Mouse (Mus musculus) kidney, embryonic 14.5 days (tissue): ENCODE results near the gene 2610008E11Rik. TPM values are rescaled to one million over a fixed set of nuclear protein-coding genes. Genes with fewer than 3 reads are reported as not detected.

Experiments used
- ATAC-seq: fragments of 200-750 bp; cut with Nextera tagmentation; 2 replicates; pipeline ENCODE4 v1.8.0; 2017; ENCODE audit warnings: moderate number of reproducible peaks, mild to moderate bottlenecking, moderate TSS enrichment, moderate library complexity; ENCODE audit not compliant: low FRiP score, low TSS enrichment
- H3K27ac ChIP-seq: fragments of 300-500 bp; sonication (generic); 2 replicates; pipeline ENCODE4 v1.5.1; 2014; ENCODE audit warnings: low read depth, mild to moderate bottlenecking, low read length, moderate library complexity, mixed read lengths
- H3K27me3 ChIP-seq: fragments of 300-500 bp; sonication (generic); 2 replicates; pipeline ENCODE4 v1.6.1; 2014; ENCODE audit warnings: mild to moderate bottlenecking, low read length; ENCODE audit not compliant: control insufficient read depth, insufficient read depth
- H3K36me3 ChIP-seq: fragments of 300-500 bp; sonication (generic); 2 replicates; pipeline ENCODE4 v1.6.1; 2014; ENCODE audit warnings: low read length, mixed read lengths; ENCODE audit not compliant: control insufficient read depth, insufficient read depth
- H3K4me1 ChIP-seq: fragments of 300-500 bp; sonication (generic); 2 replicates; pipeline ENCODE4 v1.6.1; 2014; ENCODE audit warnings: low read length, mixed read lengths; ENCODE audit not compliant: control insufficient read depth, insufficient read depth
- H3K4me2 ChIP-seq: fragments of 300-500 bp; sonication (generic); replicated peaks from 2 replicates; pipeline ENCODE4 v1.6.1; 2014; ENCODE audit warnings: low read depth, mild to moderate bottlenecking, low read length
- H3K4me3 ChIP-seq: fragments of 300-500 bp; sonication (generic); 2 replicates; pipeline ENCODE4 v1.5.1; 2014; ENCODE audit warnings: mild to moderate bottlenecking, low read length
- H3K9ac ChIP-seq: fragments of 300-500 bp; sonication (generic); 2 replicates; pipeline ENCODE4 v1.6.1; 2014; ENCODE audit warnings: low read depth, mild to moderate bottlenecking, low read length, moderate library complexity
- H3K9me3 ChIP-seq: fragments of 300-500 bp; sonication (generic); 2 replicates; pipeline ENCODE4 v1.6.1; 2016; ENCODE audit warnings: low read length; ENCODE audit not compliant: control insufficient read depth
- WGBS: fragments of 180-500 bp; shearing (Covaris S2); extraction: QIAGEN DNeasy Blood & Tissue Kit; methylation state at CpG from one replicate; pipeline ENCODE4 v1.1.7; 2014; 5-methylcytosine and 5-hydroxymethylcytosine counted together
- polyA plus RNA-seq: library from polyadenylated mRNA; unstranded; fragments of >200 nt; fragmentation: Nextera tagmentation; extraction: Ambion mirVana; gene quantifications from 2 replicates; pipeline ENCODE4 v1.2.1, GENCODE M21; 2014

The 2610008E11Rik gene
- 15.7 and 30.3 TPM in 2 replicates for polyA plus RNA-seq

DNA sequence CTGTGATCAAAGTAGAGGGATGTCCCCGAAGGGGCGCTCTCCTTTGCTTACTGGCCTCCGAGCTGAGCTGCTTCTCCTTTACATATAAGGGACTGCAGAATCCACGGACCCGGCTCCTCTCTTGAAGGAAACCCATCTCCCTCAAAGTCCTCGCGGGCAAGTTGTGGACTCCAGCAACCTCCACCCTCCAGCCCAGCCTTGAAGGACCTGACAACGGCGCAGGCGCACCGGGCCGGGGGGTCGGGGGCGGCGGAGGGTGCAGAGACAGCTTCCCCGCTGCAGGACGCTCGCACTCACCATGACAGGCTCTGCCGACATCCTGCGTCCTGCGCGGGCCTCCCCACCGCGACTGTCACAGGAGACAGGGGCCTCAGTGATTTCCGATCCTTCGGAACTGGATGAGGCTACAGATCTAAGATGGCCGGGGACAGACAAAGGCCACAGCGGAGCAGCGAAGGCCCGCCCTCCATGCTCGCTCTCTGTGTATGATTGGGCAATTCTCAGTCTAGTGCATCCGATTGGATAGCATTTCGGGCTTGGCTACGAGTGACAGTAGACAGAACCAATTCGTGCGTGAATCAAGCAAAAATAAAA lies at the start of gene 2610008E11Rik:
TSS of gene 2610008E11Rik (minus strand) at position 440 of the 594 bp plus-strand sequence.
- Histone ChIP-seq H3K9me3 (no peaks in the 10 kb centered on the region), H3K27me3 (no peaks in the 10 kb centered on the region), H3K27ac (peak within 1 kb of the TSS; percentile 96), H3K4me1 (peaks cover 13% of the 10 kb centered on the region), H3K4me2 (peak within 1 kb of the TSS; percentile 50), H3K4me3 (peak within 1 kb of the TSS; percentile 85), H3K9ac (peak within 1 kb of the TSS; percentile 98), H3K36me3 (peaks cover 19% of the 10 kb centered on the region)
- ATAC-seq, result peak; percentile 100
- under 1% methylated on average over 36 of the region's 36 CpGs for WGBS

DNA sequence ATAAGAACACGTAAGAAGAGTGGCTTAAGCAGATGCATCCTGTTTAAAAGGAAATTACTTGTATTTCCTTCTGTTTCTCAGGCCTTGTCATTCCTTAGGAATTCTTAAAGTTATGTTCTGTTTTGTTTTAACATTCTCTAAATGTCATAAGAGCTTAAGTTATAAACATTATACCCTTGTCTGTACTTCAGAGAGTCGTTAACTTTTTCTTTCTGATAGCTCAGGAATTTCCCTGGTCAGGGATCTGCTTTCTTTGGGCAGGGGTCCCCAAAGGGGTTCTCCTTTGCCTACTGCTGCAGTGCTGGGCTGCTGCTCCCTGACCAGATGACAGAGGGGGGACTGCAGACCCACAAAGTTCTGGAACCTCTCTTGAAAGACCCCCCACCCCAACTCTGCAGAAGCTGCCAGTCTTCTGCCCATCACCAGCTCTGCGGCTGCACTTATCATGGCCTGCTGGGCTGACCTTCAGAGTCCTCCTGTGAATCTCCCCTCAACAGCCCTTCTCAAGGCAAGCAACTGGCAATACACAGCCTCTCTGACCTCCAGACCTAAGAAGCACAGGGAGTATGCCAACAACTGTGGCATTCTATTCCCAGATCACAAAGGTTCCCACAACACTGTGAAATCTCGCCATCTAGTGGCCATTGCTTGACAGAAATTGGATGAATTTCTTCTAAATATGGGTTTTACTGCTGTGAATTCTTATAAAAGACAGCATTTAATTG lies 18.9 kb upstream of the 2610008E11Rik start:
- no peaks in the 10 kb centered on the region for H3K27me3 ChIP-seq
- no peak overlapping the region for H3K27ac ChIP-seq
- no peaks in the 10 kb centered on the region for H3K9me3 ChIP-seq
- no peak overlapping the region for H3K9ac ChIP-seq
- no peaks in the 10 kb centered on the region for H3K36me3 ChIP-seq
- peak; percentile 84 for ATAC-seq
- H3K4me3 ChIP-seq, result no peak overlapping the region
- WGBS, result 43% methylated on average over 4 of the region's 4 CpGs
- H3K4me2 ChIP-seq, result no peak overlapping the region
- H3K4me1 ChIP-seq, result no peaks in the 10 kb centered on the region

DNA sequence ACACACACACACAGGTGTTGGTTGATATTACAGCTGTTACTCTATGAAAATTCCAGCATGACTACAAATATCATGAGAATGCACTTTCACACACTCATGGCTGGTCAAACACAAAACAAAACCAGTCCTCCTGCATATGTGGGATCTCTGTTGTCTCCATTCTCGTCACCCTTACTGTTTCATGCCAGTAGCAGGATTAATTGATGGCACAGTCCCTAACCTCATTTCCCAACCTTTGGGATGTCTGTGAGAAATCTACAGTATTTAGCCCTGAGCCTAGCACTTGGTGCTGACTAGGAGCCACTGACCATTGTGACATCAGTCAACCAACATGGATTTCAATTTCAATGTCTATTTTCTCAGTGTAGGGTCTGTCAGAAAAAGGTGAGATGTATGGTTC lies 17.7 kb upstream of the 2610008E11Rik start:
- Histone ChIP-seq H3K4me2 (no peak overlapping the region), H3K9me3 (no peaks in the 10 kb centered on the region), H3K9ac (no peak overlapping the region), H3K4me3 (no peak overlapping the region), H3K27me3 (no peaks in the 10 kb centered on the region), H3K27ac (no peak overlapping the region), H3K4me1 (no peaks in the 10 kb centered on the region), H3K36me3 (no peaks in the 10 kb centered on the region)
- 74% methylated on average over 1 of the region's 1 CpGs for WGBS
- no peak for ATAC-seq

DNA sequence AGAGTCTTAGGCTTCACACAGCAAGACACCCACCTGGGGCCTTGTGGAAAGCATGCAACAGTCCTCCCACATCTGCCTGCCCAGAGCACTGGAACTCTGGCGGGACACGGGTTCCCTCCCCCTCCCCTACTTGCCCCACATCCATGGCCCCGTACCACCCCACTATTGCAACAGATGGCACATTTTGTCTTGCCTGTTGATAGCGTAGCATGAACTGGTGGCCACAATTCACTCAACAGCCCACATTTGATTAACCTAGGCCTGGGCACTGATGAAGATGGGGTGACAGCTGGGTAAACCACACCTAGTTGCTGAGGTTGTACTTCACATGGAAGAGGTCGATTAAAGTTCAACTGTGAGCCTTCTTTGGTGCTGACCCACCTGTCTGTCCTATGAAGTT lies 13.1 kb upstream of the 2610008E11Rik start:
- Histone ChIP-seq H3K27ac (no peak overlapping the region), H3K4me2 (no peak overlapping the region), H3K4me3 (no peak overlapping the region), H3K36me3 (no peaks in the 10 kb centered on the region), H3K9me3 (no peaks in the 10 kb centered on the region), H3K27me3 (no peaks in the 10 kb centered on the region), H3K4me1 (no peaks in the 10 kb centered on the region), H3K9ac (no peak overlapping the region)
- WGBS, result 87% methylated on average over 5 of the region's 5 CpGs
- ATAC-seq, result no peak

DNA sequence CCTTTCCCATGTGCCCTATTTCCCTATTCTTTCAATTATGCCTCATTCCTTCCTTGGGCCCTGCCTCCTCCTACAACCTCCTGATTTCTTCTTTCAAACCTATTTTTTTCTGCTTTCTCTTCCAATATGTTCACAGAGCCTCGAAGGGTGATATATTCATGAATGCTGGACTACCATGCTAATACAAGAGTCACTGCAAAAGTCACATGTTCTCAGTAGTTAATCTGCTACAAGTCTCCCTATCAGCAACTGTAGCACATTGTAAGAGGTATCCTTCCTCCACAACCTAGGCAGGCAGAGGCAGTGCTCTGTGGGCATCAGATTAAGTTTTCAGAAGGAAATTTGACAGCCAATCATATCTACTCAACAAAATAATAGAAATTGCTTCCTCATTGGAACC lies 11.8 kb upstream of the 2610008E11Rik start:
- H3K9me3 ChIP-seq, result no peaks in the 10 kb centered on the region
- H3K27me3 ChIP-seq, result no peaks in the 10 kb centered on the region
- 79% methylated on average over 1 of the region's 1 CpGs for WGBS
- no peak overlapping the region for H3K27ac ChIP-seq
- H3K36me3 ChIP-seq, result no peaks in the 10 kb centered on the region
- H3K4me3 ChIP-seq, result no peak overlapping the region
- ATAC-seq, result no peak
- no peak overlapping the region for H3K4me2 ChIP-seq
- H3K9ac ChIP-seq, result no peak overlapping the region
- H3K4me1 ChIP-seq, result no peaks in the 10 kb centered on the region

DNA sequence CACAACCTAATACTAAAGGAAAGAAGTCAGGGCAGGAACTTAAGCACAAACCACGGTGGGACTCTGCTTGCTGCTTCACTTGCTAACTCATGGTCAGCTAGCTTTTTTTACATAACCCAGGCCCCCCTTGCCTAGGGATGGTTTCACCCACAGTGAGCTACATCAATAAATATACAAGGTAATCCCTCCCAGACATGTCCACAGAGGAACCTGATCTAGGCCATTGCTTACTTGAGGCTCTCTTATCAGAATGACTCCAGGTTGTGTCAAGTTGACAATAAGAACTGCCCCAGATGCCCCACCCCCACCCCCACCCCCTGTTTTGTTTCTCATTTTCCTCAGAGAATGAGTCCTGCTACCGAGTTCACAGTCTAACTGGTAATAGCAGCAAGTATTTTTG lies 10.1 kb upstream of the 2610008E11Rik start:
- no peak overlapping the region for H3K9ac ChIP-seq
- no peak overlapping the region for H3K4me3 ChIP-seq
- no peak overlapping the region for H3K27ac ChIP-seq
- ATAC-seq, result no peak
- 68% methylated on average over 2 of the region's 2 CpGs for WGBS
- no peaks in the 10 kb centered on the region for H3K4me1 ChIP-seq
- no peaks in the 10 kb centered on the region for H3K27me3 ChIP-seq
- H3K9me3 ChIP-seq, result no peaks in the 10 kb centered on the region
- no peak overlapping the region for H3K4me2 ChIP-seq
- H3K36me3 ChIP-seq, result no peaks in the 10 kb centered on the region

DNA sequence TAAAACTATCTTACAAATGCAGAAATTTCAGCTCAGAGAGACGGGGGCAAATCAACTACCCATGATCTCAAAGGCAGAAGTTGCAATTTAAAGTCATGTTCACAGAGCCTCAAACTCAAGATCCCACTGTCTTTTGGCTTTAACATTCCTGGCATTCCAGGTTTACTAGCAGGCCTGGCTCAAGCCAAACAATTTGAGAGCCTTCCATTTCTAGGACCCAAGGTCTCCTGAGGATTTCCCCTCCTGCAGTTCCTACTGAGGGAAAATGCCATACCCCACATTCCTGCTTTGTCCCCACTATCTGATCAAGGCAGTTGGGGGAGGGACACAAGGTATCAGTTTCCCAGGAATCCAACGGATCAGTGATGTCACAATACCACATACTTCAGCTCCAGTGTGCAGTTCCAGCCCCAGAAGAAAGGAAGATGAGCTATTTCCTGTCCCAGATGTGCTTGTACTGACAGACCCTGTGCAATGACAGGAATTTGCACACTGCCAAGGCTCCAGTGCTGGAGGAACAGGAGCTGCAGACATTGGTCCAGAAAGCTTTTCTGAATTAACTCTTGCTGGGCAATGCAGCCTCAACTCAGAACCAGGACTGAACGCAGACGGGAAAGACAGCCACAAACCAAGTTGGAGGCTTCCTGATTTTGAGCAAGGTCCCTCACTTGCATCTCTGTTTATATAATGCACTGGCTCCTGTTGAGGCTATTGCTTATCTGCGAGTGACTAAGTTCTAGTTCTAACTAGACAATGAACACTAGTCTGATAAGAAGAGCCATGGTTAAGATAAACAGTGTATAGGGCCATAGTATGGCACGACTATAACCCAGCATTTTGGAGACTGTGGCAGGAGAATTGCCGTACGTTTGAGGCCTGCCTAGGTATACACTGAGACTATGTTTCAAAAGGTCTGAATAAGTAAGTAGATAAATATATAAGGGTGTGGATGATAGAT lies 9.2 kb upstream of the 2610008E11Rik start:
- no peak overlapping the region for H3K27ac ChIP-seq
- 67% methylated on average over 8 of the region's 8 CpGs for WGBS

DNA sequence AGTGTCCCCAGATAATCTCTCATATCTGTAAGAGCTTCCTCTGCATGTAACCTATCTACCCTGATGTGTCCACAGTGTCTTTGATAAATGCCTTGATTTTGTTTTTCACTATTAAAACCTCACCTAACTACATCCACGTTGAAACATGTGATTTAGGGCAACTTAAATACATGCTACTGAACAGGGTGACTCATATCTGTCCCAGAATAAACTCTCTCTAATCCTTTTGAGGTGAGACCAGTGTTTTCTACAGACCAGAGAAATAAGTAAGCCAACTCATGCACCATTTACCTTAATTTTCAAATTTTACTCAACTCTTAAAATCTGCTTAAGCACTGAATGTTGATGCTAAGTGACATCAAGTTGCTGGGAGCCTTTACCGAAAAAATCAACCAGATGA lies 694 bp downstream of the 2610008E11Rik start:
- peak overlapping the region; percentile 96; the same call in 1 of the 2 replicates for H3K27ac ChIP-seq
- peak overlapping the region; percentile 98 for H3K9ac ChIP-seq
- H3K4me3 ChIP-seq, result peak overlapping the region; percentile 85
- H3K4me2 ChIP-seq, result peak overlapping the region; percentile 50
- no peaks in the 10 kb centered on the region for H3K9me3 ChIP-seq
- 5% methylated on average over 2 of the region's 2 CpGs for WGBS
- peaks cover 24% of the 10 kb centered on the region for H3K36me3 ChIP-seq
- no peaks in the 10 kb centered on the region for H3K27me3 ChIP-seq
- H3K4me1 ChIP-seq, result peaks cover 13% of the 10 kb centered on the region
- ATAC-seq, result no peak

More for the DNA sequence above, 9.2 kb upstream of the 2610008E11Rik start:
- no peaks in the 10 kb centered on the region for H3K9me3 ChIP-seq
- no peak overlapping the region for H3K4me3 ChIP-seq
- H3K36me3 ChIP-seq, result no peaks in the 10 kb centered on the region
- no peak overlapping the region for H3K4me2 ChIP-seq
- 0 out of 2 replicates have a peak, but pooled peaks have one; percentile 46 for ATAC-seq
- no peaks in the 10 kb centered on the region for H3K27me3 ChIP-seq
- no peak overlapping the region for H3K9ac ChIP-seq
- no peaks in the 10 kb centered on the region for H3K4me1 ChIP-seq
